Mouse (Mus musculus): ENCODE results near the gene Rtca. TPM values are rescaled to one million over a fixed set of nuclear protein-coding genes. Genes with fewer than 3 reads are reported as not detected.

Rtca gene
- total RNA-seq, 2 experiments from 2014 or later: 44.0 to 44.6 TPM

DNA sequence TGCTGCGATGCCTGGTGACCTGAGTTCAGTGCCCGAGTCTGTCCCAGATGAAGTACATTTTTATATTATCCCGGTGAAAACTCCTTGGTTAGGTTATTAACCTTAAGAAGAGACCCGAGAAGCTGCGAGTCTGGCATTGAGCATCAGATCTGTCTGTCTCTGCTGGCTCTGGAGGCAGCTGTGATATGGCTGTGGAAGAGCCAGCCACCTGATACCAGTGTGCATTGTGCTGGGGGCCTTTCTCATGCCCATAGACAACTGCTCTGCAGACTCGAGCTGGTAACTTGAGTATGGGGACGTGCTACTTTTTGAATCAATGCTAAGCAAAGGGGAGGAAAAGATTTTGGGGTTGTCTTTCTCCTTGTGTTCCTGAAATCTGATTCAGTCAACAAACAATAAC lies 30.7 kb downstream of the Rtca start:
- DNase-seq (ENCODE audit: low spot score in 2 of 2): no peak

DNA sequence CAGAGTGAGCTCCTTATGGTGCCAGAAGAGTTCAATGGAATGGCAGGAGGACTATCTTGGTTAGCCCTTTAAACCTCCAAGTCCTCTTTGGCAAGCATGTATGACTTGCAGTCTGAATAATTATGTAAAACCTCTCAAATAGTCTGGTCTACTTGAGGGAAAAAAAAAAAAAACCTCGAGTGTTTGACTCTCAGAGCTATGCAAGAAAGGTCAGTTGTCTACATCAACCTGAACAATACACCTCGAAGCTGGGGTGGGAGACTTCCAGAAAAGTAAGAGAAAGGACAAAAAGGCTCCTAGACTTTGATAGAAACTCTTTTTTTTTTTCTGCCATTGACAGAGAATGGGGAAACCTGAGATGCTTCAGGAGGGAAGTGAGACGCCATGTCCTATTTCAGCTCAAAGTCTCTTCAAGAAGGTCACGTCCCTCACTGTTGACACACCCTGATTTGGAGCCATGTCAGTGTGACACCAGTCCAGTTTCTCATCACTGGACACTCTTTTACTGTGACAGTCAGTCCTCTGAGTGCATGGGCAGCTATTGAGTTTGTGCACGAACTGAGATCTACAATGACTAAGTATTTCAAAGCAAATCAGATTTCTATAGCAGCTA lies 31.2 kb downstream of the Rtca start:
- DNase-seq (ENCODE audit: low spot score in 2 of 2): no peak

DNA sequence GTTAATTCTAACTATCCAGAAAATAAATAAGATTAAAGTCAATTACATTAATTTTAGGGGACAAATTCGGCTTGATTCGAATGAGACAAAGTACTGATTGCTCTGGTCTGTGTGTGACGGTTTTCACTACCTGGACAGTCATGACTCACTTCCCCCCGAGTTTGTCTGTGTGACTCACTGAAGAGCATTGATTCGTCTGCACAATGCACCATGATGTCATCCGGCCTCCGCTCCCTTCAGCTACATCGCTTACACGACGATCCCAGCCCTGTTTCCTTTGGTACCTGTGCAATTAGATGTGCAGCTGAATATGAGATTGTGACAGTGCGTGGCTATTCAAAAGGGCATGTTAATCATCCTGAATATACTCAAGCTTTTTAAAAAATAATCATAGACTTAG lies 33.4 kb downstream of the Rtca start:
- DNase-seq (ENCODE audit: low spot score in 2 of 2): no peak

DNA sequence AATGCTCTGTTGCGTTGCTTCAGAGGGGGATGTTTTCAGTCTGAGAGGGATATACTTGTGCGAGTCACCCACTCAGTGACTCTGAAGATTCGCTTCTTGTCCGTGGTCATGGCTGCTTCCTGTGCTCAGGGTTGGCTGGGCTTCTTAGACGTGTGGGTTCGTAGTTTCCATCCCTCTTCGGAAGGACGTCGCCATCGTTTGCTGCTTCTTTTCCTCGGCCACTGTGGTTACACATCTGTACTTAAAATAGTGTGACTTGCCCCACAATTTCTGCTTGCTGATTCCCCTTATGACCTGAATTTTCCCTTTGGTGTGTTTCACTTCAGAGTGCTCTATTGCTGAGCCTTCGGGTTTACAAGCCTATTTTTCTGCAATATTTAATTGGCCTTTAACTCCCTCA lies 42.3 kb downstream of the Rtca start:
- DNase-seq (ENCODE audit: low spot score in 2 of 2): no peak

DNA sequence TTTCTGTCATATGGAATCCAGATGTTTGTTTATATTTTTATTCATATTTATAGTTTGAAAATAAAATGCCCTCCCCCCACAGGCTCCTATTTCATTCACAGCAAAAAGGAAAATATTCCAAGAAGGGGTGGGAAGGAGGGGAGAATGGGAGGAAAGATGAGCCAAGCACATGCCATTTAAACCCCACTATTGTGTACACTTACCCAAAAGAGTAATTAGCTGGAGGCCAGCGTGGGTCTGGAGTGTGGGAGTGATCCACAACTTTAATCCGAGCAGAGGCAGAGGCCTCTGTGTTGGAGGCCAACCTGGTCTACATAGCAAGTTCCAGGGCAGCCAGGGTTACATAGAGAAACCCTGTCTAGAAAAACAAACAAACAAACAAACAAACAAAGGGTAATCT lies 43.7 kb downstream of the Rtca start:
- DNase-seq (ENCODE audit: low spot score in 2 of 2): no peak

DNA sequence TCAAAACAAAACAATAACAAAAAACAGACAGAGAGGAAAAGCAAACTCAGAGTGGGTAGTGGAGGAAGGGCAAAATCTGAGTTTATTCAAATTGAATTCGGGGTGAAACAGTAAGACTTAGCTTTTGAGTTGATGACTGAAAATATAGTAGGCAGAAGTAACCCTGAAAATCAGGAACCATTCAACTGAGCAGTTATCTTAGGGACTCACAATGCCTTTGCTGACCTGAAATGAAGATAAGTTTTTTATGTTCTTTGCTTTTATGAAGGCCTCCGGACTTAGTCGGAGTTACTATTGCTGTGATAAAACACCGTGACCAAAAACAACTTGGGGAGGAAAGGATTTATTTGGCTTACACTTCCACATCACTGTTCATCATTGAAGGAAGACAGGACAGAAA lies 47.0 kb downstream of the Rtca start:
- no peak for DNase-seq (ENCODE audit: low spot score in 2 of 2)

DNA sequence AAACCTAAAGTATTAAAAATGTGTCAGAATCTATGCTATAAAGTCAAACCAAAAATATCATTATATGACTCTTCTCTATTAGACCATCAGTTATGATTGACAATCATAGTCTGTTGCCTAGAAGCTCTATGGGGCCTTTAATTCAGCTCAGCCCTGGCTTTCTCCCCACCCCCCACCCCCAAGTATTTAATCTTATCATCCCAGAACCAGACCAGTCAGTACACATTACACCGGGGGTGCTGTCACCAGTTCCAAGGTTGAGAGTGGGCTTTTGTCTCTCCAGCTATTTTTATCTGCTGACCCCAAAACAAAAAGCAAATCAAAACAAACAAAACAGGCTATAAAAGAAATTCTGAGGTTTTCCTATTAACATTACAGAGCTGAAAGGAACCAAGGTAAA lies 53.5 kb downstream of the Rtca start:
- DNase-seq (ENCODE audit: low spot score in 2 of 2): no peak

DNA sequence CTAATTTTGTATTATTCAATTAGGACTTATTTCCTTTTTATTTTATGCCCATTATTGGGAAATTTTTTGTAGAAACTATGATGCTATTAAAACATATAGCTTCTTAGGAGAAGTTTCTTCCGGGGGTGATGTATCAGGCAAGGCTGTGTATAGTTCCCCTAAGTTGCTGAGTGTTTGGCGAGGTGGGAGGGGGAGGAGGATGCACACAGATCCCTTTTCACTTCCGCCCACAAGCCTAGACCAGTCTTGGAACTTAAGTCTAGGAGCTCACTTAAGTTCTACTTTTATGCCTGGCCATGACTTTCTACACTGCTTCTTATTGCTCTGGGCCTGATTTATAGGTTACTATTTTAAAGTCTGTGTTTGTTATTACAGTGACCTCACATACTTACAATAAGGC lies 57.3 kb downstream of the Rtca start:
- no peak for DNase-seq (ENCODE audit: low spot score in 2 of 2)

DNA sequence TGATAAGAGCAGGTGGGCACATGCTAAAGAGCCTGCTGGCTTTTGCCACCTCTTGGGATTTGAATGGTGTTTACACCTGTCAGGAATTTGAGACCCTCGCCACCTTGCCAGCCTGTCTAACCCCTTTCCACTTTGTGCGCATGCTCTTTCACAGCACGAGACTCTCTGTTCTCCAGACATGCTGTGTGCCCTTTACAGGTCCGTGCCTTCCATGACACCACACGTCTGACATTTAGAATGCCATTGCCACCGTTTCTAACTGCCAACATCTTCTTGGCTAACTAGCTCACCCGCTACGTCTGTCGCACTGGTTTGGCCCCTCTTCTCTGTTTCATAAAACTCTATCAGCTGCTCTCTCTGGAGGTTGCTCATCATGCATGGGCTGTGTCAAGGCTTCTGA lies 63.7 kb downstream of the Rtca start:
- DNase-seq (ENCODE audit: low spot score in 2 of 2): no peak

DNA sequence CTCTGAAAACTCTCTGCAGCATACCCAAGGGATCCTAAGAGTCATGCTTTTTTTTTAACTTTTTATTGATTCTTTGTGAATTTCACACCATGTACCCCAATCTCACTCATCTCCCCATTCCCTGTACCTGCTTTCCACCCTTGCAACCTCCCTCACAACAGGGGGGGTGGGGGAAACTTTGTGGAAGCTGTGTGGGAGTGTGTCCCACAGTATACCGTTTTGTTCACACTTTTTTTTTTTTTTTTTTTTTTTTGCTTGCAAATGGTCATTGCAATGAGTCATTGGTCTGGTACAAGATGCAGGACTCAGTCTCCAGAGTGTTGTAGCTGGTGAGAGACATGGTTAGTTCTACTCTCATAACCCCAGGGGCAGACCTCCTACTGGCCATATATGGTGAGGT lies 65.2 kb downstream of the Rtca start:
- DNase-seq (ENCODE audit: low spot score in 2 of 2): no peak

DNA sequence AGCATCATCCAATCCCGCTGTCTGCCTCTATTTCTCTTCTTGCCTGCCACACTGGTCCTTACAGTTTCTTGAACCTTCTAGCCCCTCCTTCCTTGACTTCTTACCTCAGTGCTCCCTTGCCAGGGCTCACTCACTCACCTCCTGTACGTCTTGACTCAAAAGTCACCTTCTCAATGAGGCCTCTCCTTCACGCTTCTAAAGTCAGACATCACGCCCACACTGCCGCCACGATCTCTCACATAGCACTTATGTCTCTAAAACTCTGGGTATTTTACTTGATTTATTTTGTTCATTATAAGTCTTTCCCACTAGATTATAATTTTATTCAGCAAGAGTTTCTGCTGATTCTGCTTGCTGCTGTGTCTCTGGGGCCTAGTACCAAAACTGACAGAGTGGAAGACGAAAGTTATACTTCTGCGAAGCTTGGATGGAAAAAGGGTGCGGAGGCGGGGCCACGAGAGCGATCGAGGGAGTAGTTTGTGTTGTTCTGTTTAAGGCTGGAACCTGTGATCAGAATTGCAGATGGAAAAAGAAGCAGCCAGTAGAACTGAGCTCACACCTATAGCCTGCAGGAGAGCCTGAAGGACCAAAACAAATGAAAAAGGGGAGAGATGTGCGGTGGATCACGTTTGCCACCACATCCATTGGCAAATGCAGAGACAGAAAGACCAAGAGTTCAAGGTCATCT lies 66.3 kb downstream of the Rtca start:
- DNase-seq (ENCODE audit: low spot score in 2 of 2): no peak

DNA sequence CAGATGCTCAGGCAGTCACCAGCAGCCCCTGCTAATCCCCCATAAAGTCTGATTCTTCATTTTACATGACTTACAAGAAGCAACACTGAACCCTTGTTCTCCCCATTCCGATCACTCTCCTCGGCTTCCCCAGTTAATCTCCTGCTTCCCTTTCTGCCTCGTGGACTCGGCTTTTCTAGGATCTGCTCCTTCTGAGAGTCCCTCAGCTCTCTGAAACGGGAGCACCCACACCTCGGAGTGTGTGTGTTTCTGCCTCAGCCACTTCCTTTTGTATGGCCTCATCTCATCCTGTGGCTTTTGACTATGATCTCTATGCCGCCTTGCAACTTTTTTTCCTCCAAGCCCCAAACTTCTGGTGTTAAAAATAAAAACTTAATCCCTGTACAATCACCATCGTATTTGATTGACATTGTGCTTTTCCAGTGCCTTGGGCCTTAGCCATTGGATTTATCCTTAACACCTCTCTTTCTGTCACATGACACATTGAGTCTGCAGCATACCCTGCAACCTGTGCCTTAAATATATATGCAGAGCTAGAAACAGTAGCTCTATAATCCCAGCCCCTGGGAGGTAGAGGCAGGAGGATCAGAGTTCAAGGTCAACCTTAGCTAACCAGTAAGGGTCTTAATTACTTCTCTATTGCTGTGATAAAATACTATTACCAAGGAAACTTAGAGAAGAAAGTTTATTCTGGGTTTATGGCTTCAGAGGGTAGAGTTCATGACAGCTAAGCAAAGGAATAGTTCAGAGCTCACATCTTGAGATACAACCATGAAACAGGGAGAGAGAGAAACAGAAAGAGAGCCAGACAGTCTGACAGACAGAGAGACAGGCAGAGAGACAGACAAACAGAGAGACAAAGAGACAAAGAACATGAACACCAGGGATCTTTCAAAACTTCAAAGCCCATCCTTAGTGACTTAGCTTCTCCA lies 67.7 kb downstream of the Rtca start:
- no peak for DNase-seq (ENCODE audit: low spot score in 2 of 2)

Other genes starting within 250 kb of the Rtca start
- 10 to 100 TPM; 17.9 to 19.3 TPM for gene Cdc14a, start 84.2 kb downstream of the Rtca start, total RNA-seq (2021)
- 10 to 100 TPM; 48.8 to 57.3 TPM for gene Dbt, start 4.9 kb upstream of the Rtca start, total RNA-seq (2021)
- 1 to 10 TPM; 2.7 to 3.6 TPM for gene Lrrc39, start 54.8 kb upstream of the Rtca start, total RNA-seq (2021)
- gene Sass6, start 86.8 kb upstream of the Rtca start, total RNA-seq (2021): 10 to 100 TPM in 1 of 2 experiments, 1 to 10 TPM in 1; 9.4 to 10.0 TPM
- gene Trmt13, start 106.4 kb upstream of the Rtca start, total RNA-seq (2021): 10 to 100 TPM; 19.5 to 23.2 TPM
- gene Mfsd14a, start 154.5 kb upstream of the Rtca start, total RNA-seq (2021): 10 to 100 TPM; 54.5 to 58.8 TPM
- 1 to 10 TPM in 1 of 2 experiments, not detected in 1; 1.3 TPM for gene Gm43191, start 173.1 kb upstream of the Rtca start, total RNA-seq (2021)
- gene Slc35a3, start 204.6 kb upstream of the Rtca start, total RNA-seq (2021): 10 to 100 TPM; 30.9 to 32.5 TPM

All from adrenal gland, postnatal 4 days (tissue).